Mouse (Mus musculus) spleen, postnatal 14 days (tissue): ENCODE measurements at regions not wholly inside any gene's neighbourhood (a gene's known extent, or its start where the extent isn't known, plus 50 kb on each side); places are given as distances from the start of the nearest gene placed in this dataset.

Experiments used
- DNase-seq, 2 experiments: peaks; one replicate each; pipeline ENCODE4 v3.0.0; 2021 to 2022; ENCODE audit warnings: low spot score in 2 of 2

- no peak for DNase-seq
Observed at GRCm38 (mm10) chr4:62808553-62808950, 156.8 kb upstream of the Zfp618 start.

DNA sequence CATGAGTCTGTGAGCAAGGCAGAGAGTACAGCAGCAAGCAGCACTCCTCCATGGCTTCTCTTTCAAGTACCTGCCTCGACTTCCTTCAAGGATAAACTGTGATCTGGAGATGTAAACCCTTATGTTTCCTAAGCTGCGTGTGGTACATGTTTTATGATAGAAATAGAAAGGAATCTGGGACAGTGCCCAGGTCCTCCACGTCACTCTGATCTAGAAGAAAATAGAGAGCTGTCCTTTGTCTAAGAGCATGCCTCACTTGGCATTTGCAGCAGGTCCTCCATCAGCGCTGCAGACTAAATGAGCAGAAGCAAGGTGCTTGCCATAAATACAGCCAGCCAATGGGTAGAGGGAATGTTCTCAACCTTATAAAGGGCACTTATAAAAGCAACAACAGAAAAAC lies 156.3 kb upstream of the Zfp618 start:
- DNase-seq, result no peak

- no peak for DNase-seq
Observed at GRCm38 (mm10) chr4:62819889-62820288, 145.5 kb upstream of the Zfp618 start.

GRCm38 (mm10) chr4:62821288-62821687 lies 144.1 kb upstream of the Zfp618 start:
- DNase-seq, result no peak

DNA sequence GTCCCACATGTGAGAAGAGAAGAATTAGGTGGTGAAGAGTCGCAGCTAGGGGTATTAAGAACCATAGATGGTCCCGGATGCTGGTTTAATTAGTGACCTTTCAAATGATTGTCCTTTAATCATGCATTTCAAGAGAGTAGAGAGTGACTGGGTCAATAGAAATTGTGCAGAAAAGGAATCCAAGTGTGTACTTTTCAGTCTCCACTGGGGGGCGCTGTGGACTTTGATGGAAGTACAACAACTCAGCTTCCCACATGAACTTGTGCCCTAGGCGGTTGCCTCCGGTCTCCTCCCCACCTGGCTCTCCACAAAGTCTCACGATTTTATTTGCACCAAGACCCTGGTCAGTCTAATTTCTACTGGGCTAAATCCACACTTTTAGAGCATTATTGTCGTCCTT lies 142.8 kb upstream of the Zfp618 start:
- peak in 1 of 2 experiments; percentile 39 for DNase-seq

- no peak for DNase-seq
Observed at GRCm38 (mm10) chr4:62823082-62823481, 142.3 kb upstream of the Zfp618 start.

GRCm38 (mm10) chr4:62823555-62824250 lies 141.7 kb upstream of the Zfp618 start:
- no peak for DNase-seq

GRCm38 (mm10) chr4:62824581-62824980 lies 140.8 kb upstream of the Zfp618 start:
- no peak for DNase-seq

DNA sequence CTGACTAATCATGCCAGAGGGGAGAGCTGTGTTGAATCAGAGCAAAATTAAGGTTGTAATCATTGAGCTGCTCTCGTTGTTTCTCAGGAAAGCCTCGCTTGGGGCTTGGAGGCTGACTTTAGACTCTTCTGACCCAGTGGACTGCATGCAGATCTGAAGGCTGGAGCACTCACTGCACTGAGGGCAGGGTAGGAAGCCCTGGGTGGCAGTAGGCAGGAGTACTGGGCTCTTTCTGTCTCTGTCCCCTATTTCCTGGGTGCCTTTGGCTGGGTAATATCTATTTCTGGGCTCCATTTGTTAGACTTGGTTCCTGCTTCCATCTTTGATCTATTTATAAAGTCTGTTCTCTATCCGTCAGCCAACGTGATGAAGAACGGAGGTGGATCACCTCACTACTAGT lies 140.1 kb upstream of the Zfp618 start:
- DNase-seq, result no peak

DNA sequence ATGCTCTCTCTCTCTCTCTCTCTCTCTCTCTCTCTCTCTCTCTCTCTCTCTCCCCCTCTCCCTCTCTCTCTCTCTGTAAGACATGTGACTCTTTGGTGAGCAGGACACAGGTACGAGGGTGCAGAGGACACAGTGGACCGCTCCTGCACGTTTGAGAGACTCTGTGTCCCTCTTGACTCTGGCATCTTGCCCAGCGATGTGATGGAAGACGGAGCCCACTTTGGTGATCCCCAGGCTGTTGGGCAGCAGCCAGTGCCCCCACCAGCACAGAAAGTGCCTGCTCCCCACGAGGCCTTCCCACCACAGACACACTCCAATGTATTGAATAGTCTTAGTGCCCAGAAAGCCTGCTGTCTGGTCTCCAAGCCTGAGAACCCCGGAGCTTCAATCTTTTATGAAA lies 136.4 kb upstream of the Zfp618 start:
- no peak for DNase-seq

DNA sequence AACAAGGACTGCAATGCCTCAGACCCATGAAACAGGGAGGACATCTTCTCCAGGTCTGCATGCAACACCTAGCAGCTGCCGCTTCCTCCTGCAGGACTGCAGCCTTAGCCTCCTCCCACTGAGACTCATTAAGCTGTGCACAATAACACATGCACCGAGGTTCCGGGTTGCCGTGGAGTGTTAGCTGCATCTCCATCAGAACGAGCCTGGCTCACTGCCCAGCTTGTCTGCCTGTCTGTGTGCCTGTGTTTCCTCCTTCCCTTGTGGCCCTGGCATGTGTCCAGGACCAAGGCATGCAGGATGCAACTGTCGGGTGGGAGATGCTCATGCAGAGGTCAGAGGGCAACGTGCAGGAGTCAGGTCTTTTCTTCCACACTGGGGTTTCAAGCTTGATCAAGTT lies 131.4 kb upstream of the Zfp618 start:
- DNase-seq, result no peak

GRCm38 (mm10) chr4:62836875-62837274 lies 128.5 kb upstream of the Zfp618 start:
- no peak for DNase-seq

- DNase-seq, result no peak
Observed at GRCm38 (mm10) chr4:62850526-62850925, 114.8 kb upstream of the Zfp618 start.

DNA sequence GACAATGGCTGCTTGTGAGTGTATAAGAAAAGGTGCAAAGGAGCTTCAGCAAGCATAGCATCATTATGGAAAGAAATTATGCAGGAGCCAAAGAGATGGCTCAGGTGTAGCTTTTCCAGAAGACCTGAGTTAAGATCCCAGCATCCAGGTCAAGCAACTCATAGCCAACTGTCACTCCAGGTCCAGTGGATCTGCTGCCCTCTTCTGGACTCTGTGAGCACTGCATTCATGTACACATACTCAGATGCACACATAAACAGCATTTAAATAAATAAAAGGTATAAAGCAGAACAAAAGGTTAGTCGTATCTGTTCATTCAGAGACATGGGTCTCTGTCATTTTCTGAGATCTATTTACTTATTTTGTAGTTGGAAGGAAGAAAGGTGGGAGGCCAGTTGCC lies 112.0 kb upstream of the Zfp618 start:
- DNase-seq, result no peak

GRCm38 (mm10) chr4:62856406-62856805 lies 109.0 kb upstream of the Zfp618 start:
- DNase-seq, result no peak

DNA sequence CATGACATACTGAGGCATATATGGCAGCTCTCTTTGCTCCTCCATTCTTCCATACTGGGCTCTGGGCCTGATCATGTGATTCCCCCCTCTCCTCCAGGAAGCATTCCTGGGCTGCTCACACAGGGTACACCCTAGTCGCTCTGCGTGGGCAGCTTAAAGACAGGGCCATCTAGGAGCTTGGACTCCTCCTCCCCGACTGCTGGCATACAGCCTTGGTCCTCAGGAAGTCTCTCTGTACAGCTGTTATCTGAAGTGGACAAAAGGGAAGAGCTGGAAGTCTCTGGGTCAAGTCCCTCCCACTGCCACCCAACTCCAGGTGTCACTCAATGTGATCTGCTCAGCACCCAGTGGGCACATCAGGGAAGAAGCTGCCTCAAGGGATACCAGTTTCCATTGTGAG lies 102.6 kb upstream of the Zfp618 start:
- DNase-seq, result no peak

DNA sequence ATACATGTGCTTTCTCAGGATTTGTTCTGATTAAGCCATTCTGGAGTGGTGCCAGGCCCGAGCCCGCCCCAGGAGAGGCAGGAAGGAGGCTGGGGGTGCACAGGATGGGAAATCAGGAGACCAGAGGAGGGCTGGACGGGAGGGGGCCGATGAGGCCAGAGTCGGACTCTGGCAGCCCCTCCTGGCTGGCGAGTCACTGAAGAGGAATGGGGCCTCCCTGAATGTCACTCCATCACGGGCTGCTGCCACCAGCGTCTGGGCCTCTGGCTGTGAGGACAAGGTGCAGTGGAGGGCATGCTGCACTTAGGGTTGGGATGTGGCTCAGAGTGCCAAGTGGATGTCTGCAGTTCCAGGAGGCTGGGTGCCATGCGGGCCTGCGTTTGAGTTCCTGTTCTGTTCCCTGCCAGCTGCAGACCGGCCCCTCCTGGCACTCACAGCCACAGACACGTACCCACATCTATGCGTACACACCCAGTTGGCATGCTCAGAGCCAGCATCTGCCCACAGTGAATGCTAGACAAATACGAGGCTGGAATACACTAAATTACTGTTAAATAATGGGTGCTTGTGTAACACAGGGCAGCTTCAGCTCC lies 94.9 kb upstream of the Zfp618 start:
- DNase-seq, result no peak

GRCm38 (mm10) chr4:62872562-62872961 lies 92.8 kb upstream of the Zfp618 start:
- DNase-seq, result no peak

- no peak for DNase-seq
Observed at GRCm38 (mm10) chr4:62873986-62874385, 91.4 kb upstream of the Zfp618 start.

DNA sequence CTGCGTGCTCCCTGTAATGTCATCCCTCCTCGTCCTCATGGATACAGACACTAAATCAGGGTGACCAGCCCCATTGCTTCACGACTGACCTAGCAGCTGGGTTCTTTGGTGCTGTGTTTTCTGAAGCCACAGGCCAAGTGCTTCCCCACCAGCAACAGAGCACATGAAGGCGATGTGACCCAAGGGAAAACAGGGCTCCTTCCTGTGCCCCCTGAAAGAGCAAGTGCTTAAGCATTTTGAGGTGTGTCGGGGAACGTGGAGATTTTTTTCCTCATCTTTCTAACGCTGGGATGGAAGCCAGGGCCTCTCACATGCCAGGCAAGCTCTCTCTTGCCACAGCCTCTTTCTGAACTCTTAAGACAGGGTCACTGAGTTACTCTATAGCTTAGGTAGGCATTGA lies 87.3 kb upstream of the Zfp618 start:
- DNase-seq, result no peak

DNA sequence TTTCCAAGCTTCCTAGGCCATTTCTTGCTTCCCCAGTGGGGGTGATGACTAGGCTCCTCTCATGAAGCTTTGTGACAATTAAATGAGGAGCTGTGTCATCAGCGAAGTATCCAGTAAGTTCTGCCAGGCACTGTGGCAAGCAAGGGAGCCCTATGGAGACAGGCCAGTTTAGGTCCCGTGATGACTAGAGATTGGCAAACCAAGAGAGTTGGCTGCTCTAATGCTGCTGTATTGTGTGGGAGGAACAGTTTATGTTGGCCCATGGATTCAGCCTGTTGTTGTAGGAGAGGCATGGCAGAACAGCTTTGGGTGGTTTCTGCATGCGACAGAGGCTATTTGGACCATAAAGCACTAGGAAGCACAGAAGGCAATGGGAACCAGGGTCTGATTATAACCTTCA lies 86.4 kb upstream of the Zfp618 start:
- no peak for DNase-seq

DNA sequence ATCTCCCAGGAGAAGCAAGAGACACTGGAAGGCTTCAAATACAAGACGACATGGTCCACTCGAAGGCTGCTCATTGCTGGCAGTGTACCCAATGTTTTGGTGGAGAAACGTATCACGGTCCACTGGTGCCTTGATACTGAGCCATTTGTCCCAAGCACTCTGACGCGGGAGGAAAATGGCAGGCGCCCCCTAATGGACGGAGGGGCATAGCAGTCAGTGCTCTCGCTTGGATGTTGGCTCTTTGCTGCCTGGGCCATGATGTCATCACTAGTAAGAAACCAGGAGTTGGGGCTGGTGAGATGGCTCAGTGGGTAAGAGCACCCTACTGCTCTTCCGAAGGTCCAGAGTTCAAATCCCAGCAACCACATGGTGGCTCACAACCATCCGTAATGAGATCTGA lies 83.5 kb upstream of the Zfp618 start:
- no peak for DNase-seq

DNA sequence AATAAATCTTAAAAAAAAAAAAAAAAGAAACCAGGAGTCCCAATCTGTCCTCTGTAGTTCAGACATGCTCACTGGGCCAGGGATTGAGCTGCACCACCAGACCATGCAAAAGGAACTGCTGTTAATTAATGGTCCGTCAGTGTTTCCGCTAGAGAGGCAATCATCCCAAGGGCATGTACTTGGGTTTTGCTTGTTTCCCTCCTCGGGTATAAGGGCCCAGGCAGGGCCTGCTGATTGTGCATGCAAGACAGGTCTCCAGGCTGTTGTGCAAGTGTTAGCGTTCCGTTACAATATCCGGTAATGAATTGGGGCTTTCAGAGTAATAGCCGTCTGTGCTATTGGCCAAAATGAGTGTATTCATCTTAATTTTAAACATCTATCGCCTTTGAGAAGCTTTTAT lies 83.1 kb upstream of the Zfp618 start:
- DNase-seq, result no peak

DNA sequence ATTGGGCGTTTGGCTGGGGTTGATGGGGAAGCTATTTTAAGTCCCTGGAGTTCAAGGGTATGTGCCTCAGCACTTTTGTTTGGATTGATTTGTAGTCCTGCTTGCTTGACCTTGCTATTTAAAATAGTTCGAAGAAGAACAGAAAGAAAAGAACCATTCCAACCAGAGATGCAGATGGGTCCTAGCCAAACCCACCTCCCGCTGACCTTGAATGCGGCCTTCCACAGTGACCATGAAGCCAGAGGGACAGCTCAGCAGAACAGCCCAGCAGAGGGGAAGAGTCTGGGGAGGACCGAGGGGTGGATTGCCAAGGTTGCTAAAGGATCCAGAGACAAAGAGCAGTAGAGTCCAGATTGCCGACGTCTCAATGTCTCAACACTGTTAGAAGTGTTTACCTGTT lies 76.6 kb upstream of the Zfp618 start:
- DNase-seq, result no peak
